Mouse (Mus musculus) heart, postnatal 36 days (tissue): ENCODE data around the gene Spindoc. TPM values are rescaled to one million over a fixed set of nuclear protein-coding genes. Genes with fewer than 3 reads are reported as not detected.
A peak's percentile ranks its signal among the peaks of the same experiment; 100 is the strongest.
"Not testable (repeated sequence)": the region's sequence is repeated elsewhere in the genome, so short reads cannot be mapped to it uniquely, and the experiment has no call there.

Experiments used
- DNase-seq, 2 experiments: peaks; one replicate each; pipeline ENCODE4 v3.0.0; 2021 to 2022
- intact Hi-C: fragments of 180-260 bp; cut with DNase I; formaldehyde crosslinking; loops from one replicate; pipeline ENCODE4 v1.15.1; 2025
- total RNA-seq, 2 experiments: library from RNA; stranded (reverse); gene quantifications; 2 replicates each; pipeline ENCODE4 v1.2.3; 2021

Spindoc gene
- total RNA-seq, 2 experiments from 2014 or later = 13.1 to 13.4 TPM

DNA sequence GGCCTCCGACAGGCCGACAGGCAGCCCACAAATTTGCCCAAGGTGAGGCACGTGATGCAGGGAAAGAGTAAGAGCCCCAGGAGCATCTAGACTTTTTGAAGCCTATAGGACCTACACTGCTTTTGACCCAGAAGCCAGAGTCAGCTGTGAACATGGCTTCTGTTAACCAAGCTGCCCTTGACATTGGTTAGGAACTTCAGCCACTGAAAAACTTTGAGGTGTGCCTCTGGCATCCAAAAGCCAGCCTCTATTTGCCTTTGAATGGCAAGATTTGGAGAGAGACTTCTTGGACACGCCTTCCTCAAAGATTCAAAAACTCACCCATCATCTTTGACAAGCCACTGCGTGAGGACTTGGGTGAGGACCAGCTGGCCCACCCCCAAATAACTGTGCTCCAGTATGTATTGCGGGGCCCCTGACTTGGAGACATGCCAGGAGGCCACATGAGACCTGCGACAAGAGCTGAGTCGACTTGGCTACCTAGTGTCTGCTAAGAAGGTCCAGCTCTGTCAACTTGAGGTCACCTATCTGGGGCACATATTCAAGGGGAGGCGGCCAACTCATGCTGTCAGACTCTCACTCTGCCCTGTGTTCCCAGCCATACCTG, 21.9 kb upstream of the Spindoc start:
- intact Hi-C loops = no loop called here
- no peak for DNase-seq

DNA sequence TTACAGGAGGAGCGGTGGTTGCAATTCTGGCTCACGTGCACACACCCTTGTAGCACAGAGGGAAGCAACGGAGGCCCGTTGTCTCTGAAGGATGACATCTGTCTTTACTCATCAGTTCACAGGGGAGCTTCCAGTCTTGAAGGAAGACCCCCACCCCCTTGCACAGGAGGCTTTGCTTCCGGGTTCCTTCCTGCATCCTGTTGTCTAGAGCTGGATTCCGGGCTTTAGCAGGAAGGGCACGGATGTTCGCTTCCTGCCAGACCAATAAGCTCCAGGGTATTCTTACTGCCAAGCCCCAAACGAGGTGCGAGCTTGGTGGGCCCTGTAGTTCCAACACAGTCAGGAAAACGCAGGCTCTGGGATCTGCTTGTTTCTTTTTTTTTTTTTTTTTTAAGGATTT, 17.8 kb upstream of the Spindoc start:
- peak; percentile 28 to 33 for DNase-seq
- intact Hi-C loops = loop anchor here (1.0 kb wide), 1 partner anchor 16 kb away; no protein-coding TSS in a partner anchor

DNA sequence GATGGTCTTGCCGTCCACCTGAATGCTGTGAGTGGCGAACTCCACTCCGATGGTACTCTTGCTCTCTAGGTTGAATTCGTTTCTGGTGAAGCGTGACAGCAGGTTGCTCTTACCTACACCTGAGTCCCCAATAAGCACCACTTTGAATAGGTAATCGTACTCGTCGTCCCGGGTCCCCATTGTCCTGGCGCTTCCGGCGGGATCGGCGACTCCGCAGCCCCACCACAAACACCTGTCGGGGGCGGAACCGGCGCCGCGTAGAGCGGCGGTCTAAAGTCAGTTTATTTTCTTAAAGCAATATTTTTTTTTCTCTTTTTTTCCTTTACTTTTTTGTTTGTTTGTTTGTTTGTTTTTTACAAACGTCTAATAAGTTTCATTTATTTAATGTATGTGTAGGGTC, 16.1 kb upstream of the Spindoc start:
- intact Hi-C loops = not testable (repeated sequence)

DNA sequence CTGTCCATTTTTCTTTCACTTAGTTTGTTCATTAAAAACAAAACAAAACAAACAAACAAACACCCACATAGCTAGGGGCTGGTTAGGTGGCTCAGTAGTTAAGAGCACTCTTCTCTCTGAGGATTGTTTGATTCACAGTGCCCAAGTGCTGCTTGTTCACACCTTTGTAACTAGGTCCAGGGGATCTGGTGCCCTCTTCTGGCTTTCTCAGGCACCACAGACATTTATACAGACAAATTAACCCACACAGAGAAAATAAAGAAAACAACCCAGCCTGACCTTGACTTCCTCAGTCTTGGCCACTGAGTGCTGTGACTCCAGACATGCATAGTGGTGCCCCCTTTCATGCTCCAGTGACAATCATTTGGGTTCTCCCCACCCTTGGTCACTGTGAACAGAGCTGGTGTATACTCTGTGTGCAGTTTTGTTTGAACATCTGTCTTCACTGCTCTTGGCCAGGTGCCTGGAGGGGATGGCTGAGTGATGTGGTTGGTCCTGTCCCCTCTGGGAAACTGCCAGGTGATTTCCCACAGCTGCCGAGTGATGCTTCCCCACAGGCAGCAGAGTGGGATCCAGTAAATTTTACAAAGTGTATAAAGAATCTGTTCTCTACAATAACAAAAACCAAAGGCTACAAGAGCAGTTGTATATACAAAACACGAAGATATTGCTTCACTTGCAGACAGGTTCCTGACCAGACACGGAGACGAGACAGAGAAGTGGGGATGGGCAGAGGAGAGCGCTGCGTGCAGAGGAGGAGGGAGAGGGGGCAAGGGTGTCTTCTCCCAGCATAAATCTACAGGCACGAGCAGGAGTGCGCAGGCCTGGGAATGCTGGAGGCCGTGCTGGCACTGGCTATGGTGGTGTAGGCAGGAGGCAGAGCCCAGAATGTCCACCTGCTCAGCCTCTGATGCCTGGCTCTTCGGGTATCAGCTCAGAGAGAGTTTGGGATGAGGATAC, 14.4 kb upstream of the Spindoc start:
- intact Hi-C loops, DNase-seq: not testable (repeated sequence)

More for the DNA sequence above, 16.1 kb upstream of the Spindoc start:
- DNase-seq = not testable (repeated sequence)

DNA sequence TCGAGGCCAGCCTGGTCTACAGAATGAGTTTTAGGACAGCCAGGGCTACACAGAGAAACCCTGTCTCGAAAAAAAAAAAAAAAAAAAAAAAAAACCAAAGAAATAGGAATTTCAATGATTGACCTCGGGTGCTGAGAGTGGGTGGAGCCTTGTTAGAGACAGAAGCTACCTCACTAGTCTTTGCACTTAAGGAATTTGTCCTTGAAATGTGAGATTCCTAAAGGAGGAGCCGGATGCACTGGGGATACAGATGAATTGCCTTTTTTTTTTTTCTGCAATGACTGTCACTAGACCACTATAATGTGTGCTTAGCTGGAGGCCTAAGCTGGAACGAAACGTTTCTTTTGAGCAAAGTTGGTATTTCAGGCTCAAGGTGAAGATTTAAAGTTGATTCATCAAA, 5.7 kb upstream of the Spindoc start:
- intact Hi-C loops = no loop called here
- DNase-seq = no peak

DNA sequence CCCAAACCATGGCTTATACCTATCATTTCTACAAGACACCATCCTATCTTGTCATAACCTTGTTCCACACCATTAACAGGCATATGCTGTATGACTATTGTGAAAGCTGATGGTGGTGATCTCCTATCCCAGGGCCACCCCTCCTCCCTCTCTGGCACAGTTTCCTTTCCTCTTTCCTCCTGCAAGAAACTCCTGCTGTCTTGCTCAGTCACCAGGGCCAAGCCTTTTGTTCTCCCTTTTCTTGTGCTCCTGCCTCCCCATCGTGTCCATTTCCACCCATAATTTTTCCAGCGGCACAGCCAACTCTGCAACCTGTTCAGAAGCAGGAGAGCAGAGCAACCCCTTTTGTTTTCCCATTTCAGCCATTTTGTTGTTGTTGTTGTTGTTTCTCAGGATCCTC, 3.2 kb upstream of the Spindoc start:
- intact Hi-C loops = no loop called here
- no peak for DNase-seq

DNA sequence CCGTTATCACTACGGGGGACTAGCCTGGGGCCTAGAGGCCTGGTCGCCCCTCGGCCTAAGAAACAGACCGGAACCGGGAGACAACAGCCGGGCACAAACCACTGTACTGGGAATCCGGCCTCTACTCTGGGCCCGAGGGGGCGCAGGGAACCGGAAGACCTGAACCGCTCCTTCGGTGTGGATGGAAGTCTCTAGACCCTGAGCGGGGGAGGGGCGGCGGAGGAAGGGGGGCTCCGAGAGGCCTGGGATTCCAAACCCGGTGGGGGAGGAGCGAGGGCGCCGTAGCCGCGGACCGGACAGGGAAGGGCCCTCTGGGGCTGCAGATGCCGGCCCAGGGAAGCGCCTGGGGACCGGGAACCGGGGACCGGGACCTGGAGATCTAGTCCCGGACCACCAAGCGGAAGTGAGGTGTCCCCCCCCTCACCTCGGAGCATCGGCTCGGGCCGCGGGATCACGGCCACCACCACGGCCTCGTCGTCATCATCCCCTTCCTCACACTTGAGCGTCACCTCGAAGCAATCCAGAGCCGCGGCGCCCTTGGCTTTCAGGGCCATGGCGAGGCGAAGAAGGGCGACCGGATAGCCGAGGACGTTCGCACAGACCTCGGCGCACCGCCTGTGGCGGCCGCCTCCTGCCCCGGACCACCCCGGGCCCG, 419 bp downstream of the Spindoc start:
- DNase-seq = peak; percentile 58 to 71
- intact Hi-C loops = loop anchor here (5.0 kb wide), 1 partner anchor 40 kb away; the partner anchor contains the start of gene Mark2

DNA sequence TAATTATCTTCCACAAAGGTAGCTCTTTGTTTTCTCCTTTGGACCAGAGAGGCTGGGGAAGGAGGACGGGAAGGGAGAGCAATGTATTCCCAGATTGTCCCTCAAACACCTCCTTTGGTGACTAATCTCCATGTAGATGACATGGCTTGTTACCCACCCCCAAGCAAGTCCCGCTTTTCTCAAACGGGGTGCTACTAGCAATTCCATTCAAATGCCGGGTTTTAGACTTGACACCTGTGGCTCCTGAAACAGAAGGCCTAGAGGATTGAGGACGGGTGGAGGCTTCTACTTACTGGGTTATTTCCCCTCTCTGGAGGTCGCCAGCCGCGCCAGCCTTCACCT, 917 bp downstream of the Spindoc start:
- intact Hi-C loops = loop anchor here (5.0 kb wide), 1 partner anchor 40 kb away; the partner anchor contains the start of gene Mark2
- DNase-seq = no peak

DNA sequence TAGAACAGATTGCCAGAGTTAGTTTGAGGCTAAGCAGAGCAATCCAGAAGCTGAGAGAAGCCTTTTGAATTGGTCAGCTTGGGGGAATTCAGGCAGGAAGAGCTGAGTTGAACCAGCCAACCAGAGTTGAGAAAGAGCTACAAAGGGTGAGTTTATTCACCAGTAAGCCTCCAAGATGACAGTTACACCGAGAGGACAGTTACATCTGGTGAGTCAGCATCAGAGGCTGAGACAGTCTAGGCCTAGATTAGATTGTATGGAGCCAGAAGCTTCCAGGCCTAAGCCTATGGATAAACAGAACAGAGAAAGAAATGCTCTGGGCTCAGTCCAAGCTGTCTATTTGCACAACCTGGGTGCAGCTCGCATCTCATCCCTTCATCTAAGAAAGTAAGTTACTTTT, 5.2 kb downstream of the Spindoc start:
- intact Hi-C loops = no loop called here
- DNase-seq = no peak

DNA sequence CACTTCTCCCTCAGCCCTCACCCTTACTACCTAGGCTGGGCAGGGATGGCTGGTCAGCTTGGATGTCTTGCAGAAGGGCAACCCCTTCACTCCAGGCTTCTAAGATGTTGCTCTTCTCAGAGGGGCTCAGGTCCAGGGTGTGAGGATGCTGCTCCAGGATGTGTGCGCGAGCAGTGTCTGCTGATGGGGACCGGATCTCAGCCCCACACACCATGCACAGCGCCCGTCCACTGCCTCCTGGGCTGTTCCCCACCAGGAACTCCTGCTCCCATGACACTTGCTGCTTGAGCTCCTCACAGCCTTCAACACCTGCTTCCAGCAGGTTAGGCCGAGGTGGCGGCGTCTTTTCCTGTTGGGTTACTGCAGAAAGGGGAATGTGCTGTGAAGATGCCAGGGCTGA, 8.3 kb downstream of the Spindoc start:
- intact Hi-C loops = no loop called here
- DNase-seq = no peak

DNA sequence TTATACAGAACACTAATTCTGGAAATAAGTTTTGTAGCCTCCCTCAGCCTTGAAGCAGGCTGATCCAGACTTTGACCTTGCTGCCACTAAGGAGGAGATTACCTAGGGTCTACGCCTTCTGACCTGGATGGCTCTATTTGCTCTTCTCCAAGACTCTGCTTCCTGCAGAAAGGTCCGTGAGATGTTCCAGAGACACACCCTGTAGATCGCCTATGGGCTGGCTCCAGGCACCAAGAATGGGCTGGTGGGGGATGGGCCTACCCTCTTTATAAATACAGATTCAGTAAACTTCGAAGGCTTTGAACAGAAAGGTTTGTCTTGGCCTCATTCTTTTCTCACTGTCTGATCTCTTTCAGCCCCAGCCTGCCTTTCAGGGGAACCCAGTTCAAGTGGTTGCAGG, 13.3 kb downstream of the Spindoc start:
- intact Hi-C loops, DNase-seq: not testable (repeated sequence)

DNA sequence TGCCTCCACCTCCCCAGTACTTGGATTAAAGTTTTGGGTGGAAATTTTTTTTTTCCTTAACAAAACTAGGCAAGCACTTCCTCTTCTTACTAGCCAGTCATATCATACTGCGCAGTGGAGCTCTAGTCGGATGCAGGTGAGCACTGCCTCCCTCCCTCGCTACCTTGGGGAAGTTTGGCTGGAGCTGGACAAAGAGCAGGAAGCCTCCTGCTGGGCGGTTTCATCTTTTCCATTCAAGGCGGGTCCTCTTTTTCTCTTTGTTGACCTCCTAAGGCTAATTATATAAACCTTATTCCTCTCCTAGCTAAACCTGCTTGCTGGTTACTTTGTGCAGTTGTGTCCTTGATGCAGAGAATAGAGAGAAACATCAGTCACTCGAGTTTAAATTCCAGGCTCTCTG, 29.2 kb downstream of the Spindoc start:
- intact Hi-C loops = no loop called here
- DNase-seq = no peak

DNA sequence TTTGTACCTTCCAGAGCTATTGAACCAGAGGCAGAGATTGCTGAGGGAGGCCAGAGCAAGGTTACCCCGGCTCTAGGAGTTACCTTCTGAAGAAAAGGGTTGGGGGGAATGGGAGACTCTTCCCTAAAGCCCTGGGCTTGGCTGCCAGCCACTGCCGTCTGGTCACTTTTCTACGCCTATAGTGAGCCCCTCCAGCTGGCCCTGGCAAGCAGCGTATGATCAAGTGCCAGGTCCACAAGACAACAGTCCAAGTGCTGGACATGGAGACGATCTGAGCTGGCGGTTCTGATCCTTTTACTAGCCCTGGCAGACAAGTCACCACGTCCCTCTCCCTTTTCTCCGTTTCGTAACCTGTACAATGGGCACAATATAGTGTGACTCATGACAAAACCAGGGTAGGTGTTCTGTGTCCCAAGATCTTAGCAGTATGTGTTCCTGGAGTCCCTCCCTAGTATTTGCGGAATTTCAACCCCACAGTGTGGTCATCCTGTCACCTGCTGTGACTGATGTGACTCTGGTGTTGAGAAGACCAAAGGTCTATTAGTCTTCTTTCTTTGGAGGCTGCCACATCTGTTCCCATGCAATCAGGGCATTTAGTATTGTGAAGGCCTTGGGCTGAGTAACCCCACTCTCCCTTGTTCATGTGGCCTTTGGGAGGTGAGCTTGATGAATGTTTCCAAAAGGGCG, 29.8 kb downstream of the Spindoc start:
- intact Hi-C loops = no loop called here
- no peak for DNase-seq

DNA sequence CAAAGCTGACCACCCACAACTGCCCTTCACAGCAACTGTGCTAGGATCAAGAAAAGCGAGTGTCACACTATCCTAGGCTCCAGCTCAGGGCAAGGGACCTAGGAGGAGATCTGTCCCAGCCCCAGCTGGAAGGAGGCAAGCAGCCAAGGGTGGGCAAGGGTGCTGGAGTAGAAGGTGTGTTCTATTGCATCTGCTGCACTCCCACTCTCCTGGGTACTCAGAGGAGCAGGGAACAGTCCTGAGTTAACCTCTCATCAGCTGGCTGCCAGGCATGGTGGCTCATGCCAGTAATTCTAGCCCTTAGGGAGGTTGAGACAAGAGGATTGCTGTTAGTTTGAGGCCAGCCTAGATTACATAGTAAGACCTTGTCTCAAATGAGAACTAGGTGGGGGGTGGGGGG, 32.8 kb downstream of the Spindoc start:
- no peak for DNase-seq
- intact Hi-C loops = loop anchor here (5.0 kb wide), 1 partner anchor 283 kb away; no protein-coding TSS in a partner anchor

DNA sequence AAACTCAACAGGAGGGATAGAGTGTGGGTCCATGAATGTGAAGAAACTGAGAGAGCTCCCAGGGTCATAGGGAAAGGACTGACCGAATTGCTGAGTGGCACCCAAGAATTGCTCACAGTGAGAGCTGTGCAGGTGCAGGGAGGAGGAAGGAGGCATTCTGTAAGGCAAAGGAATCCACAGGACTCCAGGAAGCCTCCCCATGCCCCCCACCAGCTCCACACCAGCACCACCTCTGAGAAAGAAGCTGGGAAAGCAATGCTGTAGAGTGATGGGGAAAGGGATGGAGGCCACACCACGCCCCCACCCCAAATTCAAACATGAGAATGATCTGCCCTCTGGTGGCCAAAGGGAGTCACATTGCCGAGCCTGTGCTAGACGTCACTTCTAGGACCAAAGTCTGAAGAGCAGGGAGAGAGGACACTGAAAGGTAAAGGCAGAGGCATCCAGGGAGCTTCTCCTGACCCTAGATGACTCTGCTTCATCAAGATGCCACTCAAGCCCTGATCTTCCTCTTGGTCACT, 37.5 kb downstream of the Spindoc start:
- intact Hi-C loops = loop anchor here (1.0 to 5.0 kb wide), 3 partner anchors 81 to 278 kb away; no protein-coding TSS in a partner anchor
- DNase-seq = peak; percentile 35 to 36

DNA sequence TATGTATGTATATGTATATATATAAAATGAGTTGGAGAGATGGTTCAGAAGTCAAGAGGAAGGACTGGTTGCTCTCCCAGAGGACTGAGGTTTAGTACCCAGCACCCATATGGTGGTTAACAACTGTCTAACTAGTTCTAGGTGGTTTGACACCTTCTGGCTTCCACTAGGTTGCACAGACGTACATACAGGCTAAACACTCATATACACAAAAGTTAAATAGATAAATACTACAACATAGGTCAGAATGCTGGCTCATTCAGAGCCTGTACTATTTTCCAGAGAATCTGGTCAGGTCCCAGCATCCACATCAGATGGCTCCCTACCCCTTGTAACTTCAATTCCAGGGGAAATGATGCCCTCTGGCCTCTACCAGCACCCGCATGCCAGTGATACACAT, 40.1 kb downstream of the Spindoc start:
- intact Hi-C loops = loop anchor here (5.0 kb wide), 2 partner anchors 40 to 95 kb away; partner anchors contain the start of gene Spindoc
- no peak for DNase-seq

DNA sequence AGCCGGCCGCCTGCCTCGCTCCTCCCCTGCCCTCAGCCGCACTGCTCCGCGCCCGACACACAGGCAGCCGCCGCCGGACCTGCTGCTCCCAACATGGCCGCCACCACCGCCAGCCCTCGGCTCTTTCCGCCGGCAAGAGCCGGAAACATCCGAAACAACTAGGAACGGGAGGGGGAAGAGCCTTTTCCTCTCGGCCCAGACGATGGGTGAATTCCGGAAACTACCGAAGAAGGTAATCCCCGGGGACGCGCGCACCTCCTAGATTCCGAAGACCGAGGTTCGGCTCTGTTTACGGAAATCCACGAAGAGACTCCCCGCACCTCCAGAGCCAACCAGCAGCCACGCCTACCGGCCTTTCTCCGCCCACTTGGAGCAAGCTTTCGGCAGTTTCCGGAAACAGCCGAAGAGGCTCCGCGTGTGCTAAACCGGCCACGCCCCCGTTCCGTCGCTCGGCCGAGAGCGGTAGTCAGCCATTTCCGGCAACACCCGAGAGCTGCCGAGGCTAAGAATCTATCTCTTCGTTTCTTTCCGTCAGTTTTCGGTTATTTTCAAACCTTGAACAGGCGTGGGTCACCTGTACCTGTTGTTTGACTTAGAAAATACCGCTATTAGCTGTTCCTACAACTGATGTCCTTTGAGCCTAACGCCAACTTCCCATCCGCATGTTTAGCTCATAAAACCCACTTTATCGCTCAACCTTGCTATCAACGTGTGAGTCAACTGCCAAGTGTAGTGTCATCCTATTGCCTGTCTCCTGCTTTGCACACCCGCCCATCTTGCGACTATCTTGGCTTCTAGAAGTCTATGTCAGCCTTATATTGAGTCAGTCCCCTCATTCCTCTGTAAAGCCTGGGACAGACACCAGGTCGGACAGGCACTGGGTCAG, 41.0 kb downstream of the Spindoc start, which contains the start of gene Mark2:
TSS of gene Mark2 (minus strand) at position 349 of the 886 bp plus-strand sequence.
- peak; percentile 98 to 99 for DNase-seq
- intact Hi-C loops = loop anchor here (1.0 to 5.0 kb wide), 7 partner anchors 31 to 143 kb away; partner anchors contain the start of genes Naa40 and Spindoc

DNA sequence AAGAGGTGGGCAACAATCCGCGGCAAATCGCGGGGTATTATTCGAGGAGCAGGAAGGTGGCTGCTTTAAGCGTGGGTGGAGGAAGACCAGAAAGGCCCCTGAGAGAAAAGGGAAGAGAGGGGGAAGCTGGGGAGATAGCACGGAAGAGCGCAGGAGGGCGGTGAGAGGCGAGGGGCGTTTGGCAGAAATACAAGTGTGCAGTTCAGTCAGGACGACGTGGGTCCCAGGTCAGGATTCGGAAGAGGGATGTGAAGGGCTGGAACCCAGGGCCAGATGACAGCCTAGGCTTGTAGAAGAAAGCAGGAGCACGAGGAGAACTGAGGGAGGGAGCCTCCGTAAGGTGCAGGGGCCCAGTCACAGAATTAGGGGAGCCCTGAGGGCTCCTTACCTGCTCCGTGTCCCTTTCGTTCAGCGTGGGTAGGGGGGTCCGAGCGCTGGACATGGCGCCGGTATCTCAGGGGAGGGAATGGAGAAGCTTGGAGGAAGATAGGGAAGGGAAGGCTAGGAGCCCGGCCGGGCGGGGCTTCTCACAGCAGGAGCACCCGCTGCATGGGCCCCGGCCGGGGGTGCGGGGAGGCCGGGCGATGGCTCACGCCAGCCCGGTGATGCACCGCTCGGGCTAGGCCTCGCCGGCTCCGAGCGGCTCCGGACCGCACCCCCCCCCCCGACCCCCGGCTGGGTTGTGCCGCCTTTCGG, 41.9 kb downstream of the Spindoc start:
- intact Hi-C loops = loop anchor here (1.0 to 5.0 kb wide), 7 partner anchors 30 to 144 kb away; partner anchors contain the start of genes Naa40 and Spindoc
- DNase-seq = no peak
